Mouse (Mus musculus) mouse embryonic stem cell (cell line): Measurements from ENCODE around the gene Naaladl2.

ENCODE experiments used
- in situ Hi-C, 2 experiments: fragments of 300-500 bp; cut with MboI; formaldehyde crosslinking; loops; 1 replicate in 1 of 2; 3 replicates in 1 of 2; pipeline ENCODE4 v1.14.3; 2019 to 2020; ENCODE audit warnings: low sequenced_read_pairs in 2 of 2, low pct_unique_long_range_greater_than_20kb in 1 of 2, mixed read lengths in 1 of 2; ENCODE audit not compliant: unreplicated experiment in 1 of 2

The Naaladl2 gene

GRCm38 (mm10) chr3:24747182-24747856 is 396.7 kb downstream of the Naaladl2 start:
- in situ Hi-C loops, result no loop called here

- in situ Hi-C loops, result no loop called here
Measured at GRCm38 (mm10) chr3:24743946-24744345, 400.1 kb downstream of the Naaladl2 start.

GRCm38 (mm10) chr3:24719181-24719749 is 424.8 kb downstream of the Naaladl2 start:
- in situ Hi-C loops, result no loop called here

- in situ Hi-C loops, result no loop called here
Measured at GRCm38 (mm10) chr3:24714770-24715169, 429.3 kb downstream of the Naaladl2 start.

- in situ Hi-C loops, result no loop called here
Measured at GRCm38 (mm10) chr3:24705778-24706423, 438.2 kb downstream of the Naaladl2 start.

GRCm38 (mm10) chr3:24690162-24690915 is 453.7 kb downstream of the Naaladl2 start:
- in situ Hi-C loops, result no loop called here

- in situ Hi-C loops, result no loop called here
Measured at GRCm38 (mm10) chr3:24670500-24670899, 473.6 kb downstream of the Naaladl2 start.

GRCm38 (mm10) chr3:24668052-24668916 is 475.8 kb downstream of the Naaladl2 start:
- in situ Hi-C loops, result no loop called here

GRCm38 (mm10) chr3:24665408-24665807 is 478.7 kb downstream of the Naaladl2 start:
- in situ Hi-C loops, result no loop called here

GRCm38 (mm10) chr3:24663749-24664148 is 480.3 kb downstream of the Naaladl2 start:
- in situ Hi-C loops, result no loop called here

- in situ Hi-C loops, result no loop called here
Measured at GRCm38 (mm10) chr3:24630032-24630431, 514.0 kb downstream of the Naaladl2 start.

GRCm38 (mm10) chr3:24605485-24605884 is 538.6 kb downstream of the Naaladl2 start:
- in situ Hi-C loops, result no loop called here

- in situ Hi-C loops, result no loop called here
Measured at GRCm38 (mm10) chr3:24604791-24605320, 539.2 kb downstream of the Naaladl2 start.

- in situ Hi-C loops, result no loop called here
Measured at GRCm38 (mm10) chr3:24595447-24595846, 548.6 kb downstream of the Naaladl2 start.

- in situ Hi-C loops, result no loop called here
Measured at GRCm38 (mm10) chr3:24556617-24557016, 587.4 kb downstream of the Naaladl2 start.

- in situ Hi-C loops, result no loop called here
Measured at GRCm38 (mm10) chr3:24553701-24554100, 590.4 kb downstream of the Naaladl2 start.

GRCm38 (mm10) chr3:24552631-24553030 is 591.4 kb downstream of the Naaladl2 start:
- in situ Hi-C loops, result no loop called here
